Mouse (Mus musculus) forebrain, postnatal 0 days (tissue): ENCODE results near the gene Cfap65. TPM values are rescaled to one million over a fixed set of nuclear protein-coding genes. Genes with fewer than 3 reads are reported as not detected.

Experiments
- ATAC-seq: fragments of 200-750 bp; cut with Nextera tagmentation; 2 replicates; pipeline ENCODE4 v1.8.0; 2017; ENCODE audit warnings: mild to moderate bottlenecking, moderate library complexity
- DNase-seq: peaks from one replicate; pipeline ENCODE4 v3.0.0-alpha.2; 2015
- H3K27ac ChIP-seq: fragments of 300-500 bp; sonication (generic); 2 replicates; pipeline ENCODE4 v1.5.1; 2014; ENCODE audit warnings: low read depth, mild to moderate bottlenecking, antibody characterized with exemption, low read length, moderate library complexity, mixed read lengths
- H3K27me3 ChIP-seq: fragments of 300-500 bp; sonication (generic); 2 replicates; pipeline ENCODE4 v1.6.1; 2014; ENCODE audit warnings: mild to moderate bottlenecking, low read length, mixed read lengths; ENCODE audit not compliant: insufficient read depth
- H3K36me3 ChIP-seq: fragments of 300-500 bp; sonication (generic); 2 replicates; pipeline ENCODE4 v1.6.1; 2014; ENCODE audit warnings: mild to moderate bottlenecking, moderate library complexity; ENCODE audit not compliant: insufficient read depth
- H3K4me1 ChIP-seq: fragments of 300-500 bp; sonication (generic); 2 replicates; pipeline ENCODE4 v1.6.1; 2014; ENCODE audit warnings: antibody characterized with exemption; ENCODE audit not compliant: insufficient read depth
- H3K4me2 ChIP-seq: fragments of 300-500 bp; sonication (generic); 2 replicates; pipeline ENCODE4 v1.6.1; 2014; ENCODE audit warnings: low read depth, mild to moderate bottlenecking, moderate library complexity
- H3K4me3 ChIP-seq: fragments of 300-500 bp; sonication (generic); 2 replicates; pipeline ENCODE4 v1.5.1; 2014; ENCODE audit warnings: low read depth, low read length, mixed read lengths
- H3K9ac ChIP-seq: fragments of 300-500 bp; sonication (generic); 2 replicates; pipeline ENCODE4 v1.6.1; 2014; ENCODE audit warnings: mild to moderate bottlenecking
- H3K9me3 ChIP-seq: fragments of 300-500 bp; sonication (generic); 2 replicates; pipeline ENCODE4 v1.6.1; 2016; ENCODE audit warnings: low read length
- CTCF ChIP-seq: sonication (generic); IDR thresholded peaks from 2 replicates; pipeline ENCODE4 v1.5.1; 2016; ENCODE audit warnings: antibody characterized with exemption, control low read depth, low read depth
- WGBS: fragments of 180-500 bp; shearing (Covaris S2); extraction: QIAGEN DNeasy Blood & Tissue Kit; methylation state at CpG from one replicate; pipeline ENCODE4 v1.1.7; 2014; 5-methylcytosine and 5-hydroxymethylcytosine counted together
- polyA plus RNA-seq: library from polyadenylated mRNA; unstranded; fragments of >200 nt; fragmentation: Nextera tagmentation; extraction: Ambion mirVana; gene quantifications from 2 replicates; pipeline ENCODE4 v1.2.1, GENCODE M21; 2015
- total RNA-seq: library from RNA; depleted of rRNA; stranded (reverse); fragments of >200 nt; gene quantifications from 2 replicates; pipeline ENCODE4 v1.2.3, GENCODE M21; 2014

Cfap65 gene
- total and polyA plus RNA-seq, 2 experiments from 2014 or later: 1.1 to 3.4 TPM

GRCm38 (mm10) chr1:74901686-74902085 lies 33.7 kb downstream of the Cfap65 start:
- peak; percentile 57 for TF ChIP-seq CTCF
- no peaks in the 10 kb centered on the region for H3K9me3 ChIP-seq
- peaks cover 54% of the 10 kb centered on the region for H3K27me3 ChIP-seq
- H3K27ac ChIP-seq: no peak overlapping the region
- H3K4me1 ChIP-seq: no peaks in the 10 kb centered on the region
- 5% methylated on average over 3 of the region's 3 CpGs for WGBS
- no peak overlapping the region for H3K9ac ChIP-seq
- ATAC-seq (no peak), DNase-seq (peak; percentile 75)
- H3K4me2 ChIP-seq: no peak overlapping the region
- no peak overlapping the region for H3K4me3 ChIP-seq
- no peaks in the 10 kb centered on the region for H3K36me3 ChIP-seq

- H3K4me3 ChIP-seq: peak overlapping the region; percentile 25
- TF ChIP-seq CTCF: no peak
- peak overlapping the region; percentile 49 for H3K4me2 ChIP-seq
- no peak overlapping the region for H3K9ac ChIP-seq
- ATAC-seq (0 out of 2 replicates have a peak, but pooled peaks have one; percentile 21), DNase-seq (no peak)
- H3K4me1 ChIP-seq: no peaks in the 10 kb centered on the region
- peaks cover 58% of the 10 kb centered on the region for H3K27me3 ChIP-seq
- no peak overlapping the region for H3K27ac ChIP-seq
- H3K36me3 ChIP-seq: no peaks in the 10 kb centered on the region
- no peaks in the 10 kb centered on the region for H3K9me3 ChIP-seq
- WGBS: 1% methylated on average over 57 of the region's 66 CpGs
Measured at GRCm38 (mm10) chr1:74900341-74901285, 34.8 kb downstream of the Cfap65 start.

DNA sequence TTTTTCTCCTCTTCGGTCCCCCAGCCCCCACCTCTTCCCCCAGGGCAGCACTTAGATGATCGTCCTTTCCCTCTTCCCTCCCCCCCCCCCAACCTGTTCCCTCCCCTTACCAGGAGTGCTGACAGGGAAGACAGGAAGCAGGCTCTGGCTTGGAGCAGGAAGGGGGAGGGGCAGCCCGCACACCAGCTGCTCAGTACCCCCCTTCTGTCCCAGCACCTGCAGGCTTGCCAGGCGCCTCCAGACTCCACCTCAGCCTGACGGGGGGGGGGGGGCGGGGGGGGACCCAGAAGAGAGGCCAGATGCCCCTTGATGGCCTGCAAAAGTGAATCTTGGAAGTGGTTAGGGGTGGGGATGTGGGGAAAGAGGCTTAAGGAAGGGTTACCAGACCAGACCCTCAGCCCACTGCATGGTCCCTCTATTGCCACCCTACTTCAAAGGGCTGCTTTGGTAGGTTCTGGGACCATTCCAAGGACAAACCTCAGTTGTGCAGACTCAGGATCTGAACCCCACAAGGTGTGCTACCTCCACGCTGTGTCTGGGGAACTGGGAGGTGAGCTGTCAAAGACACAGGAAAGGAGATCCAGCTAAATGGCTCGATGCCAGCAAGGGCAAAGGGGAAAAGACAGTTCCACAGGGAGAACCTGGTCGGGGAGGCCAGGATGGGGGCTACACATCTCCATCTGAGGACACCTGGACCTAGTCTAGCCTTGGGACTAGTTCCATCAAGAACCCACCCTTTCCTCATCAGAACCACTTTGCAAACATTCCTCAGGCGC lies 36.6 kb downstream of the Cfap65 start:
- no peak overlapping the region for H3K27ac ChIP-seq
- no peak for TF ChIP-seq CTCF
- H3K36me3 ChIP-seq: no peaks in the 10 kb centered on the region
- no peak overlapping the region for H3K9ac ChIP-seq
- H3K9me3 ChIP-seq: no peaks in the 10 kb centered on the region
- no peak for DNase-seq
- 10% methylated on average over 7 of the region's 10 CpGs for WGBS
- H3K4me1 ChIP-seq: no peaks in the 10 kb centered on the region
- H3K27me3 ChIP-seq: peaks cover 72% of the 10 kb centered on the region
- ATAC-seq: no peak
- H3K4me3 ChIP-seq: no peak overlapping the region
- no peak overlapping the region for H3K4me2 ChIP-seq

GRCm38 (mm10) chr1:74897976-74898375 lies 37.4 kb downstream of the Cfap65 start:
- Histone ChIP-seq H3K4me1 (no peaks in the 10 kb centered on the region), H3K27me3 (peaks cover 77% of the 10 kb centered on the region), H3K4me2 (no peak overlapping the region), H3K9ac (no peak overlapping the region), H3K4me3 (no peak overlapping the region), H3K36me3 (no peaks in the 10 kb centered on the region), H3K9me3 (no peaks in the 10 kb centered on the region), H3K27ac (no peak overlapping the region)
- ATAC-seq: no peak
- TF ChIP-seq CTCF: no peak
- DNase-seq: no peak
- 6% methylated on average over 7 of the region's 7 CpGs for WGBS

DNA sequence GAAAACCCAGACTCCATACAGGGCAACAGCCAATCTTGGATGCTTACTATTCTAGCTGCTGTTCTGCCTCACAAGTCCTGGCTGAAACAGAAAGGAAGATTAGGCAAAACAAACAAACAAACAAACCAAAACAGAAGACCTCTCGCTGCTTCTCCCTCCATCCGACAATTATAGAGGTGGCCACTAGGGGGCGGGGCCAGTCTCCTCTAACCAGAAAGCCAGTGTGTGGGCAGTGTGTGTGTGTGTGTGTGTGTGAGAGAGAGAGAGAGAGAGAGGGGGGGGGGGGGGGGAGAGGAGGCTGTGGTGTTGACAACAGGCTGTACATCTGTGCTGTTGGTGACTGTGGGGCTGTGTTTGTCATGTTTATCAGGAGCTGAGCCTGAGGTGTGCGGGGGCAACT lies 40.4 kb downstream of the Cfap65 start:
- Histone ChIP-seq H3K27me3 (peaks cover 77% of the 10 kb centered on the region), H3K9ac (no peak overlapping the region), H3K36me3 (no peaks in the 10 kb centered on the region), H3K27ac (no peak overlapping the region), H3K4me2 (no peak overlapping the region), H3K4me3 (no peak overlapping the region), H3K9me3 (no peaks in the 10 kb centered on the region), H3K4me1 (no peaks in the 10 kb centered on the region)
- DNase-seq (peak; percentile 68), ATAC-seq (no peak)
- peak; percentile 84 for TF ChIP-seq CTCF
- 17% methylated on average over 4 of the region's 4 CpGs for WGBS

DNA sequence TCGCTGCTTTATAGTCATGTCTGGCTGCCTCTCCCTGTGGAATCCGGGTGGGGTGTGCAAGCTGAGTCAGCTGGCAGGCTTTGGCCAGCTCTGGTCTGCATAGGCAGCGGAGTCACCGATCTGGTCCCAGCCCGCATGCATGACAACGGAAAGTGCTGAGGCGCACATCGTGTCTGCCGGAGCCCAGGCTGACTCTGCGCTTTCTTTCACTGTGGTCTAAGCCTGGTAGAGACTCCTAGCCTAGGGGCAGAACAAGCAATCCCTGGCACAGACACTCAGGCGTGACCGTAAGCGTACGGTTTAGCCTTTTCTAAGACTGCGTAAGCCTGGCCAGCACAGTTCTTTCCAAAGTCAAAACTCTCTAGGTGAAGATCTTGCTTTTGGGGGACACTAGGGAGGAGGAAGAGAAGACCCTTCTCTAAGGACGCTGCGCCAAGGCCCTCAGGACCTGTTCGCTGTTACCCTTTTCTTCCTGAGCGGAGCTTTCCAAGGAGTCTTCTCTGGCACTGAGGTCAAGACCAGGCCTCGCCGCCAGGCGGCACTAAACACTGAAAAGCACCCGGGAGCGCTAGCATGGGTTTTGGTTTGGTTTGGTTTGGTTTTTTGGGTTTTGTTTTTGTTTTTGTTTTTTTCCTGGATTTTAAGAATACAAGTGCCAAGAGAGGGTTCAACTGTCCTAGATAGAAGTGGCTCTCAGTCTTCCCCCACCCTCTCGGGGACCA lies 42.1 kb downstream of the Cfap65 start, which contains the start of gene Cryba2:
Cryba2 (minus strand) TSS at position 10 of the 722 bp plus-strand sequence.
- no peaks in the 10 kb centered on the region for H3K4me1 ChIP-seq
- 3% methylated on average over 25 of the region's 25 CpGs for WGBS
- no peak within 1 kb of the TSS for H3K9ac ChIP-seq
- no peaks in the 10 kb centered on the region for H3K36me3 ChIP-seq
- peak; percentile 55; the same call in 1 of the 2 replicates for ATAC-seq
- H3K27ac ChIP-seq: no peak within 1 kb of the TSS
- H3K27me3 ChIP-seq: peaks cover 73% of the 10 kb centered on the region
- peak; percentile 71 for DNase-seq
- H3K4me3 ChIP-seq: peak within 1 kb of the TSS; percentile 17
- TF ChIP-seq CTCF: peak; percentile 76
- H3K4me2 ChIP-seq: peak within 1 kb of the TSS; percentile 41
- H3K9me3 ChIP-seq: no peaks in the 10 kb centered on the region
